ENCODE assay signal across 9 mouse cellular contexts in genomic region chr2:172996207-172996606, GRCm38 (mm10). TPM values are rescaled to one million over a fixed set of nuclear protein-coding genes. Genes with fewer than 3 reads are reported as not detected.
DNase-seq lines count a peak whose midpoint lies in the region; ATAC-seq and TF ChIP-seq lines count a peak whose summit lies in the region.
"Had no signal": no experiment of that assay in that cellular context is flagged by ENCODE, and none has a peak within 500 bp of the region (broad histone marks: within the 10 kb centered on the region; RNA-seq: fewer than 3 reads in every experiment).

No protein-coding gene starts in this region.

- no peak overlapping the region for H3K4me3 ChIP-seq in kidney, embryonic 14.5 days (ENCODE audit: low read length)
- H3K4me3 ChIP-seq in liver, embryonic 14.5 days (ENCODE audit: insufficient read depth in 1 of 2, low read depth in 2 of 2, low read length in 2 of 2) = no peak overlapping the region

- H3K27ac ChIP-seq in kidney, embryonic 14.5 days (ENCODE audit: low read depth, low read length) = no peak overlapping the region
- H3K27ac ChIP-seq in liver, embryonic 14.5 days = no peak overlapping the region

- no peaks in the 10 kb centered on the region for H3K27me3 ChIP-seq in kidney, embryonic 14.5 days (ENCODE audit: control insufficient read depth, insufficient read depth, low read length)
- no peaks in the 10 kb centered on the region; the same call in 1 of the 2 replicates for H3K27me3 ChIP-seq in liver, embryonic 14.5 days (ENCODE audit: control insufficient read depth, insufficient read depth, low read length)

- no peak for ATAC-seq in kidney, embryonic 14.5 days (ENCODE audit: low FRiP score, low TSS enrichment)
- ATAC-seq in liver, embryonic 14.5 days (ENCODE audit: insufficient read depth) = no peak
- ATAC-seq in megakaryocyte, adult 5-6 weeks (ENCODE audit: poor library complexity, severe bottlenecking) = no peak

- WGBS in kidney, embryonic 14.5 days = 18% methylated on average over 4 of the region's 4 CpGs
- WGBS in liver, embryonic 14.5 days (ENCODE audit: insufficient replicate concordance) = 11% methylated on average over 4 of the region's 4 CpGs

- H3K4me2 ChIP-seq in kidney, embryonic 14.5 days (replicated peaks; ENCODE audit: low read depth, low read length) = no peak overlapping the region
- no peak overlapping the region for H3K4me2 ChIP-seq in liver, embryonic 14.5 days (ENCODE audit: low read depth)

- peak; percentile 84 for DNase-seq in kidney, adult 18-20 months
- DNase-seq in R1 (ENCODE audit: low read depth, low spot score) = peak; percentile 77
- peak; percentile 73 for DNase-seq in embryo, embryonic 9.5 days (ENCODE audit: extremely low spot score)
- DNase-seq in kidney, adult 8-10 months = peak; percentile 49 to 83
- DNase-seq in liver, embryonic 14.5 days (ENCODE audit: low read depth in 3 of 3, low spot score in 3 of 3) = no peak
- peak; percentile 55 for DNase-seq in right cerebral cortex, postnatal 25 days

- H3K9ac ChIP-seq in kidney, embryonic 14.5 days (ENCODE audit: low read depth, low read length) = no peak overlapping the region
- no peak overlapping the region for H3K9ac ChIP-seq in liver, embryonic 14.5 days (replicated peaks)

- no peaks in the 10 kb centered on the region for H3K9me3 ChIP-seq in kidney, embryonic 14.5 days (ENCODE audit: control insufficient read depth, low read length)
- no peaks in the 10 kb centered on the region for H3K9me3 ChIP-seq in liver, embryonic 14.5 days (ENCODE audit: control insufficient read depth, low read length)

- TF ChIP-seq CTCF in liver, embryonic 14.5 days (IDR thresholded peaks at IDR 0.05; ENCODE audit: low read depth) = peak; percentile 85

- no peaks in the 10 kb centered on the region for H3K36me3 ChIP-seq in kidney, embryonic 14.5 days (ENCODE audit: control insufficient read depth, insufficient read depth, low read length)
- no peaks in the 10 kb centered on the region for H3K36me3 ChIP-seq in liver, embryonic 14.5 days (replicated peaks; ENCODE audit: control insufficient read depth, insufficient read depth, low read depth)

- no peak for TF ChIP-seq EP300 in liver, embryonic 14.5 days (IDR thresholded peaks at IDR 0.05; ENCODE audit: low read depth)

- peaks cover 6% of the 10 kb centered on the region for H3K4me1 ChIP-seq in kidney, embryonic 14.5 days (ENCODE audit: control insufficient read depth, insufficient read depth, low read length)
- peaks cover 5 to 7% of the 10 kb centered on the region in 2 experiments; a peak in 3 of 4 replicates for H3K4me1 ChIP-seq in liver, embryonic 14.5 days (replicated peaks; ENCODE audit: control insufficient read depth in 2 of 2, insufficient read depth in 2 of 2, low read length in 1 of 2)

RNA-seq across cellular contexts. Expression of gene Rae1, which starts 3.7 kb away (rescaled TPM):
- 131 and 155 TPM in 2 replicates for polyA plus RNA-seq in kidney, embryonic 14.5 days (2014; fragmentation: Nextera tagmentation; extraction: Ambion mirVana)
- 39.4 and 45.9 TPM in 2 replicates for polyA plus RNA-seq in liver, embryonic 14.5 days (2012; rRNA removed)
- 65.3 and 71.1 TPM in 2 replicates for polyA plus RNA-seq in liver, embryonic 14.5 days (2014; fragmentation: Nextera tagmentation; extraction: Ambion mirVana)
- 53.2 and 72.9 TPM in 2 replicates for total RNA-seq in megakaryocyte, adult 5-6 weeks (2015)
- total RNA-seq in megakaryocyte, adult 5-6 weeks (2017) = 42.4 and 54.3 TPM in 2 replicates

RNA-seq across cellular contexts. Expression of gene Spo11, which starts 18.7 kb away (rescaled TPM):
- polyA plus RNA-seq in kidney, embryonic 14.5 days (2014; fragmentation: Nextera tagmentation; extraction: Ambion mirVana) = 0.17 and 0.34 TPM in 2 replicates
- polyA plus RNA-seq in liver, embryonic 14.5 days (2012; rRNA removed) = 0.01 and 0.03 TPM in 2 replicates
- not detected in 2 replicates for polyA plus RNA-seq in liver, embryonic 14.5 days (2014; fragmentation: Nextera tagmentation; extraction: Ambion mirVana)
- 0.64 and 1.0 TPM in 2 replicates for total RNA-seq in megakaryocyte, adult 5-6 weeks (2015)
- 0.04 TPM in 1 of 2 replicates, not detected in the other for total RNA-seq in megakaryocyte, adult 5-6 weeks (2017)

RNA-seq across cellular contexts. Expression of gene Rbm38, which starts 24.1 kb away (rescaled TPM):
- 41.3 and 42.6 TPM in 2 replicates for polyA plus RNA-seq in kidney, embryonic 14.5 days (2014; fragmentation: Nextera tagmentation; extraction: Ambion mirVana)
- 274 and 315 TPM in 2 replicates for polyA plus RNA-seq in liver, embryonic 14.5 days (2012; rRNA removed)
- polyA plus RNA-seq in liver, embryonic 14.5 days (2014; fragmentation: Nextera tagmentation; extraction: Ambion mirVana) = 270 and 320 TPM in 2 replicates
- 124 and 143 TPM in 2 replicates for total RNA-seq in megakaryocyte, adult 5-6 weeks (2015)
- 43.2 and 59.0 TPM in 2 replicates for total RNA-seq in megakaryocyte, adult 5-6 weeks (2017)

RNA-seq across cellular contexts. Expression of gene Bmp7, which starts 56.1 kb away (rescaled TPM):
- polyA plus RNA-seq in kidney, embryonic 14.5 days (2014; fragmentation: Nextera tagmentation; extraction: Ambion mirVana) = 49.3 and 54.2 TPM in 2 replicates
- 1.7 and 2.0 TPM in 2 replicates for polyA plus RNA-seq in liver, embryonic 14.5 days (2012; rRNA removed)
- polyA plus RNA-seq in liver, embryonic 14.5 days (2014; fragmentation: Nextera tagmentation; extraction: Ambion mirVana) = 1.7 and 1.8 TPM in 2 replicates
- 0.43 TPM in 1 of 2 replicates, not detected in the other for total RNA-seq in megakaryocyte, adult 5-6 weeks (2015)
- 0.04 and 0.37 TPM in 2 replicates for total RNA-seq in megakaryocyte, adult 5-6 weeks (2017)
- total RNA-seq: neutrophil, adult 5-6 weeks had no signal

Comparison
In these comparisons a context has a peak if more than half of its experiments do, and no peak if none do; other contexts are left out.
1. DNase-seq: peak in kidney, adult 18-20 months (single experiment), R1 (single experiment), embryo, embryonic 9.5 days (single experiment), kidney, adult 8-10 months (2 of 2) and right cerebral cortex, postnatal 25 days (single experiment); none in liver, embryonic 14.5 days (0 of 3).